Mouse (Mus musculus) layer of hippocampus, adult 6 months (tissue): ENCODE results near the gene Olfr186. TPM values are rescaled to one million over a fixed set of nuclear protein-coding genes. Genes with fewer than 3 reads are reported as not detected.

Source experiments
- long read RNA-seq, 2 experiments: library from polyadenylated mRNA; unstranded; transcript quantifications; one replicate each; pipeline ENCODE4 v2.0.0; 2019 to 2020
- polyA plus RNA-seq: library from polyadenylated mRNA; unstranded; fragments of <200 nt; fragmentation: Nextera tagmentation; gene quantifications from 2 replicates; pipeline ENCODE4 v1.2.3, GENCODE M21; 2021

The Olfr186 gene
- not detected in 2 replicates for polyA plus RNA-seq
- long read RNA-seq, experiment 1 = 0 reads
- long read RNA-seq, experiment 2 = 0 reads

DNA sequence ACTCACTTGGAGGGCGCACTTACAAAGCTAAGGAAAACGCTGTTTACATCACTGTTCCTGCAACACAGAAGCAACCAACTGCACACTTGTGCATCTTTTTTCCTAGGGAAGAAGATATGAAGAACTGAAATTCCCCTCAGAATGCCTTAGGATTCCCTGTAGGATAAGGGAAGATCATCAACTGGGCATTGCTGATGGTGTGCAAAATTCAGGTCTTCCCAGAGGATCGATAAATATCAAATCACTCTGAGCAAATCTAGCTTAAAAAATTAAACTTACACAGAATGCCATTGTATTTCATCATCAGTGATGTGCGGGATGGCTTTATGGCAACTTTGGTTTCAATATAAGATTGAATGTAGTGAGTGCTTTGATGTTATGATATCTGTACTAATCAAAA, at the start of gene Olfr186:
Olfr186 (minus strand) TSS at position 101 of the 400 bp plus-strand sequence.

DNA sequence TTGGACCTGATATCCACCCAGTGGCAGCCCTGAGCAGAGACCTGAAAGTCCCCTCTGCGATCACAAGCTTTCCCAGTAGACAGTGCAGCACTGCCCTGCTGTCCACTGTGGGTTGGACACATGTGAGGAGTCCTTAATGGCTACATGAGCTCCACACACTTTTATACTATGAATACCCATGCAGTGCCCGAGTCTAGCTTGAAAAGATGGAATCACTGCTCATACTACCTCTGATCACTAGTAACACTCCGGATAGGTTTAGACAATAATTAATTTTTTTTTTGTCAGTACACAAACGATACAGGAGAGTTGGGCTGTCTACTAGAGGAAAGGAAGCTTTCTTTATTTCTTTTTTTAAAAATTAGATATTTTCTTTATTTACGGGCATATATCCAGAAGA, 47.8 kb upstream of the Olfr186 start, which contains the start of gene Olfr190:
Olfr190 (minus strand) TSS at position 101 of the 400 bp plus-strand sequence.

DNA sequence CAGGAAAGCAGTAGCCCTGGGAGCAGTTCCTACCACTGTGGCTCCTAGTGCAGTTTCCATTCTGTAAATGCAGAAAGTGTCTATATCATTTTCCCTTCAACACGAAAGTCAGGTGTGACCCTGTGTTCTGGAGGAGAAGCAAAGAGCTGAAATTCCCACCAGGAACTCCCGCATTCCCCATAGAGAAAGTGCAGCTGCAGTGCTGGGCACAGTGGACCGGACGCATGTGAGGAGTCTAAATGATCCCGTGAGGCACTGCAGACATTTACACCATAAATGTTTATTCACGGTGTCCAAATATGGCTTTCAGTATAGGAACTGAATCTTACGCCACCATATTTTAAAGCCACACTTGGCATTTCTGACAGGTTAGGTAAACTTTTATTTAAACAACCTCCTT, 9.6 kb upstream of the Olfr186 start, which contains the start of gene Olfr187:
Olfr187 (minus strand) TSS at position 58 of the 400 bp plus-strand sequence.

DNA sequence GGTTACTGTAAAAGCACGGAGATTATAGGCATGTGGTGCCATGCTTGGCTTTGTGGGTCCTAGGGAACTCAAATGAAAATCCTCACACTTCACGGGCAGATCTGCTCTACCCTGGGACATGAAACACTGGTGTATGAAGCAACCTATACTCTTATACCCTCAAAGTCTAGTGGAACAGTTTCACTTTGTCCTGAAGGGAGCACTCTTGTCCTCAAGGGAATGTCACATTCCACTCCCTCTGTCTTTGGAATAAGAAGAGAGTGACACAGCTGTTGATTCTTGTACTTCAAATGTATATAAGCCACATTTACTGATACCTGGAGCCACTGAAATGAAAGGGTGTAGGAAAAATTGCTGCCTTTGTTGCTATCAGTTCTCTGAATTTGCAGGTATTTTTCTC, 35.0 kb downstream of the Olfr186 start, which contains the start of gene Olfr183:
Olfr183 (plus strand) TSS at position 301 of the 400 bp plus-strand sequence.

Other genes starting within 250 kb of the Olfr186 start
- not detected in 2 replicates for gene Olfr173, start 230.0 kb downstream of the Olfr186 start, polyA plus RNA-seq
- not detected in 2 replicates for gene Olfr175-ps1, start 203.5 kb downstream of the Olfr186 start, polyA plus RNA-seq
- not detected in 2 replicates for gene Olfr177, start 155.5 kb downstream of the Olfr186 start, polyA plus RNA-seq
- gene Olfr178, start 138.2 kb downstream of the Olfr186 start, polyA plus RNA-seq = not detected in 2 replicates
- not detected in 2 replicates for gene Olfr181, start 101.5 kb downstream of the Olfr186 start, polyA plus RNA-seq
- gene Olfr180, start 100.9 kb downstream of the Olfr186 start, polyA plus RNA-seq = not detected in 2 replicates
- not detected in 2 replicates for gene Olfr183, start 34.9 kb downstream of the Olfr186 start, polyA plus RNA-seq
- not detected in 2 replicates for gene Olfr187, start 9.5 kb upstream of the Olfr186 start, polyA plus RNA-seq
- gene Olfr190, start 47.7 kb upstream of the Olfr186 start, polyA plus RNA-seq = not detected in 2 replicates
- gene Olfr191, start 59.5 kb upstream of the Olfr186 start, polyA plus RNA-seq = not detected in 2 replicates
- not detected in 2 replicates for gene Olfr193, start 81.6 kb upstream of the Olfr186 start, polyA plus RNA-seq
- not detected in 2 replicates for gene Olfr194, start 90.8 kb upstream of the Olfr186 start, polyA plus RNA-seq
- not detected in 2 replicates for gene Olfr195, start 116.8 kb upstream of the Olfr186 start, polyA plus RNA-seq
- gene Olfr196, start 140.2 kb upstream of the Olfr186 start, polyA plus RNA-seq = not detected in 2 replicates
- gene Olfr198, start 173.2 kb upstream of the Olfr186 start, polyA plus RNA-seq = not detected in 2 replicates
- gene Olfr199, start 189.5 kb upstream of the Olfr186 start, polyA plus RNA-seq = not detected in 2 replicates
- not detected in 2 replicates for gene Olfr201, start 242.3 kb upstream of the Olfr186 start, polyA plus RNA-seq